Mouse (Mus musculus) liver, adult 10 weeks (tissue): ENCODE measurements around the gene Kif17. TPM values are rescaled to one million over a fixed set of nuclear protein-coding genes. Genes with fewer than 3 reads are reported as not detected.

Source experiments
- polyA plus RNA-seq: library from polyadenylated mRNA; stranded (reverse); fragments of 350-450 nt; fragmentation: Illumina TruSeq; extraction: RNeasy Lipid Tissue Mini Kit (QIAGEN cat#74804); gene quantifications from one replicate; pipeline ENCODE4 v1.2.3, GENCODE M21; 2014; ENCODE audit warnings: low read depth, low replicate concordance

Kif17 gene
- polyA plus RNA-seq, result not detected

GRCm38 (mm10) chr4:138250088-138250960 lies at the start of gene Kif17, which contains the start of gene Sh2d5:
Gene Kif17, plus strand, starts transcription at chr4:138250435.
Gene Sh2d5, plus strand, starts transcription at chr4:138250403.

GRCm38 (mm10) chr4:138216200-138216890 lies 33.9 kb upstream of the Kif17 start, which contains the start of gene Hp1bp3:
Gene Hp1bp3, plus strand, starts transcription at chr4:138216296.

DNA sequence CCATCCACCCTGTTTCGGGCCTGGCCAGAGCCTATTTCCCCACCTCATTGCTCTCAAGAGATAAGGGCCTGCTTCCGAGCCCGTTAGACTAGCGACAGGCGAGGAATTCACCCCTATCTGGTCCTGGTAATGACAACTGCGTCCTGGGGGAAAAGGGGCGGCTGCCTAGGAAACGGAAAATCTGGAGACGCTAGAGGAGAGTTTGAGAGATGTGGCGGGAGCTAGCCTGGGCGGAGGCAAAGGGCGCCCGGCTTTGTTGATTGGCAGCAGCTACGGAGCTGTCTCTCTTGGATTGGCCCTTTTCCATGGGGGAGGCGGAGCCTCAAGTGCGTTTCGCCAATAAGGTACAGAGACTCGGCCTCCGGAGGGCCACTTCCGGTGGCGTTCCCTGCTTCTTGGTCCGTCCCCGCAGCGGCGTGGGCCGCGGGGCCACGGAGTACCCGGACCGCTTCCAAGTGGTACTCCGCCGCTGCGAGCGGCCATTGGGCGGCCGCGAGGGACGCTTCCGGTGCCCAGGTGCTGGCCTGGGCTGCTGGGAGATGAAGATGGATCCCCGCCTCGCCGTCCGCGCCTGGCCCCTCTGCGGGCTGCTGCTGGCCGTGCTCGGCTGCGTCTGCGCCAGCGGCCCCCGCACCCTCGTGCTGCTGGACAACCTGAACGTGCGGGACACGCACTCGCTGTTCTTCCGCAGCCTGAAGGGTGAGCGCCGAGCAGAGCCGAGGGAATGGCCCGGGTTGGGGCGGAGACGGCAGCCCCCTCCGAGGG lies 54.3 kb downstream of the Kif17 start, which contains the start of gene Ddost:
Ddost (plus strand) TSS at position 391 of the 765 bp plus-strand sequence.

GRCm38 (mm10) chr4:138326077-138326695 lies 76.0 kb downstream of the Kif17 start, which contains the start of gene Pink1:
Gene Pink1, minus strand, starts transcription at chr4:138326307.

Other genes starting within 250 kb of the Kif17 start
- 67.0 TPM for gene Hp1bp3, start 34.1 kb upstream of the Kif17 start, polyA plus RNA-seq
- gene Sh2d5, start within 50 bp of the Kif17 start, polyA plus RNA-seq, result not detected
- gene Ddost, start 54.3 kb downstream of the Kif17 start, polyA plus RNA-seq, result 17.6 TPM
- gene Pink1, start 75.9 kb downstream of the Kif17 start, polyA plus RNA-seq, result 66.4 TPM
- gene Cda, start 117.6 kb downstream of the Kif17 start, polyA plus RNA-seq, result 2.2 TPM
- not detected for gene Fam43b, start 146.1 kb downstream of the Kif17 start, polyA plus RNA-seq
- gene Mul1, start 184.2 kb downstream of the Kif17 start, polyA plus RNA-seq, result 3.7 TPM
- gene Camk2n1, start 203.9 kb downstream of the Kif17 start, polyA plus RNA-seq, result 34.1 TPM